Mouse (Mus musculus): ENCODE measurements around the gene Sertad3.
A peak's percentile ranks its signal among the peaks of the same experiment; 100 is the strongest.

Gene Sertad3

DNA sequence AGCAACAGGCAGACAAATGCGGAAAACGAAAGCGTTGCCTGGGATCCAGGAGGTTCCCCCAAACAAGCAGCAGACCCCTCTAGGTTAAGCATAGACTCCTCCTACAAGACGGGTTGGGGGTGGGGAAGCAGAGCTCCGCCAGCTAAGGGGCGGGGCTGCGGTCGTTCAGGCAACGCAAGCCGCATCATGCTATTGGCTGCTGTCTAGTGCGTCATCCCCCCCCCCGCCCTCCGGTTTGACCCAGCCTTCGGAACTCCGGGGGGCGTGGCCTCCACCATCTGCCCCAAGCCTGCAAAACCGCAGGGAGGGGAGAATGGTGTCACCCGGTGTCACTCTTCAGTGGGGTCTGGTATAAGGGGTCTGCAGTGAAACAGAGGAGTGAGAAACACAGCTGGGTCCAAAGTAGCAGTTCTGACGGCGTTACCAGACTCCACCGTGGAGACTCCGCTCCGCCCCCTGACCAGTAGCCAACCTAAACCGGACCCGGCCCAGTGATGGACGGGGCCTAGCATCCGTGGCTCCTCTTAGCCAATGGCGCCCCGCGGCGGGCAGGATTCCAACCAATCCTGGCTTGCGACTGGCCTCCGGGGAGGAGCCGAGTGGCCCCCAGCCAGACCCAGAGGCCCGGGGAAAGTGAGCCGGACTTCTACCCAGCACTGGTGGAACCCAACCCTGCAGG, at the start of gene Sertad3:
Gene Sertad3, plus strand, starts transcription at position 613 of the 679 bp plus-strand sequence.
- peak; percentile 97 for DNase-seq (ENCODE audit: low spot score in 2 of 2)

DNA sequence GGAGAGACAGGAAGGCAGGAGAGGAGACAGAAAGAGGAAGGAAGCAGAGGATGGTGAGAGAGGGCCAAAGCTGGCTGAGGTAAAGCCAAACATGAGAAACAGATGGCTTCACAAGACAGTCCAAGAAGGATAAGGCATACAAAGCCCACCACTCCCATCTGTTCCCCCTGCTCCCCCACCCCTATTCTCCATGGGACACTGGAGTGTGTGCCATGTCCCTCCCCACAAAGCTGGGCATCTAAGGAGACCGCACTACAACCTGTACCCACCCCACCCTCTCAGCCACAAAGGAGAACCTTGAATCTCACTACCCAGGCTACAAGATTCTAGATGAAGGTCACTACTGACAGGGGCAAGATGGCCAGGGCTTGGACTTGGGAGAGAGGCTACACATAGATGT, 46.2 kb upstream of the Sertad3 start:
- no peak for DNase-seq (ENCODE audit: low spot score in 2 of 2)

DNA sequence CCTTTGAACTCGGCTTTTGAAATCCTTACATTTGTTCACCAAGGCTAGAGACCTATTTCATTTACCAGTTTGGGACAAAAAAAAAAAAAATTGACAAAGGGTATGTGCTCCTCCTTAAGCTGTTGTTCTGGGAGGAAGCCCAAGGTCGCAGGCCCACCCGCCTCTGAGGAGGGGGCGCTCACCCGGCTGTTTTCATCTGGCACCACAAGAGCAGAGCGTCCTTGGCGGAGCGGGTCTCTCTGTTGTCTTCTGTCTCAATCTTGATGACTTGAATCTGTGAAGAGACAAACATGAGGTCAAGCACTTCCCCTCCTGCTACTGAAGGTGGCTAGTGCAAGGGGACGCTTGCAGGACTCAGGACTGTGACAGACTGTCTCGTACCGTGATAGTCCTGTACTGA, 45.6 kb upstream of the Sertad3 start:
- DNase-seq (ENCODE audit: low spot score in 2 of 2), result no peak

DNA sequence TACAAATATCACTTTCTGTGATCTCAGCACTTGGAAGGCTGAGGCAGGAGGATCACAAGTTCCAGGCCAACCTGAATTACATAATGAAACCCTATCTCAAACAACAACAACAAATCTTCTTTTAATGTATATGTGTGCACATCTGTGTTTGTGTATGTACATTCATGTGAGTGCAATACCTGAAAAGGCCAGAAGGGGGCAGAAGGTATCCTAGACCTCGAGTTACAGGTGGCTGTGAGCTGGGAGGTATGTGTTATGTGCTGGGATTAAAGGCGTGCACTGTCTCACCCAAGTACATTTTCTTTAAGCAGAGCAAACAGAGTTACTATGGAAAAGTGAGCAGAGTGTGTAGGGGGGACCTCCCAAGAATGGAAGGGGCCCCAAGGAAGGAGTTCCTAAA, 44.4 kb upstream of the Sertad3 start:
- no peak for DNase-seq (ENCODE audit: low spot score in 2 of 2)

DNA sequence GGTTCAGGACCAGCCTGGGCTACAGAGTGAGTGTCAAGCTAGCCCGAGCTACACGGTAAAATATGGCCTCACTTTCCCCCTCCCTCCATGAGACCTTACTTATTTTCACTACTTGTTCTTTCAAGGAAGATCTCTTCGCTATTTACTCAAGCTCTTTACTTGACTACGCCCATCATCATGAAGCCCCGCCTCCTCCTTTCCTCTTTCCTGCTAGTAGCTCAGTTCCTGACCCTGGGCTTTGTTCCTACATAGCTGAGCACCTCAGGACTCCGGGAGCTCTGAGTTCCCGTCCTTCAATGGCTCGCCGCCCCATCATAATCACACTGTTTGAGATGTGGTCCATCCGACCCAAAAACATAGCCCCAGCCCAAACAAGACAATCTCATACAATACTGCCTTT, 40.2 kb upstream of the Sertad3 start:
- DNase-seq (ENCODE audit: low spot score in 2 of 2), result no peak

DNA sequence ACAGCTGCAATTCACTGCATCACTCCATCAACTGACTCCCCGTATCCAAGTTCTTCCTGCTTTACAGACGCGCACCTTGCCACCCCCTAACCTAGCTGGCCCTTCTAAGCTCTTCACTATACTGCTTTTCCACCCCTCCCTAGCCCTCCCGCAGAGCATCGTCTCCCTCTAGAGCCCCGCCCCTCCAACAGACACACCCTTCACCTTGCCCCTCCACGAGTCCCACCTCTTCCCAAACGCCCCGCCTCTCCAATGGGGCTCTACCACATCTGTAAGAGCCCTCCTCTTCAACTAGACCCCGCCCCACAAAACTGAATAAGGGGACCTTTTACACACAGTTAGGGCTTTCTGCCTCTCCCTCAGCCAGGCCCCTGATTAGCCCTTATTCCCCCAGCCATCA, 39.8 kb upstream of the Sertad3 start:
- no peak for DNase-seq (ENCODE audit: low spot score in 2 of 2)

DNA sequence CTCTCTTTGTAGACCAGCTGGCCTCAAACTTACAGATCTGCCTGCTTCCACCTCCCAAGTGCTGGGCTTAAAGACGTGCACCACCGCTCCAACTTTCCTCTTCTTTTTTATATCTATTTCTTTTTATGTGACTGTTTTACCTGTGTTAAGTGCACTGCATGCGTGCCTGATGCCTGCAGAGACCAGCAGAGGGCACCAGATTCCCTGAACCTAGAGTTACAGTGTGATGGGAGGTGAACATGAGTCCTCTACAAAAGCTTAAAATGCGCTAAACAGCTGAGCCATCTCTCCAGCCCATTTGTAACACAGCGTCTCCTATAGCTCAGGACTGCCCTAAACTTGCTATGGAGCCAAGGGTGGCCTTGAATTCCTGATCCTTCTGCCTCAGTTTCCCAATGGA, 36.0 kb upstream of the Sertad3 start:
- DNase-seq (ENCODE audit: low spot score in 2 of 2), result no peak

DNA sequence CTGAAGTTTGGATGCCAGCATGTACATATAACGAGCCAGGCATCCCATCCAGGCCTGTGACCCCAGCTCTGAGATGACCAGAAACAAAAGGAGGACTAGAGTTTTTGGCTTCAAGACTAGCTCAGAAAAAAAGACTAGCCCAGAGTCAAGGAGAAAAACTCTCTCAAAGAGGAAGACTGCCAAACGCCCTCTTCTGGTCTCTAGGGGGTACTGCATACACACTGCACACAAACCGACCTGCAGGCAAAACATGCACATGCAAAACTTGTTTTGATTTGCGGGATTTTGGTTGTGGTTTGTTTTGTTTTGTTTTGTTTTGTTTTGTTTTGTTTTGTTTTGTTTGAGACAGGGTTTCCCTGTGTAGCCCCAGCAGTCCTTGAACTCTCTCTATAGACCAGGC, 33.6 kb upstream of the Sertad3 start:
- DNase-seq (ENCODE audit: low spot score in 2 of 2), result no peak

DNA sequence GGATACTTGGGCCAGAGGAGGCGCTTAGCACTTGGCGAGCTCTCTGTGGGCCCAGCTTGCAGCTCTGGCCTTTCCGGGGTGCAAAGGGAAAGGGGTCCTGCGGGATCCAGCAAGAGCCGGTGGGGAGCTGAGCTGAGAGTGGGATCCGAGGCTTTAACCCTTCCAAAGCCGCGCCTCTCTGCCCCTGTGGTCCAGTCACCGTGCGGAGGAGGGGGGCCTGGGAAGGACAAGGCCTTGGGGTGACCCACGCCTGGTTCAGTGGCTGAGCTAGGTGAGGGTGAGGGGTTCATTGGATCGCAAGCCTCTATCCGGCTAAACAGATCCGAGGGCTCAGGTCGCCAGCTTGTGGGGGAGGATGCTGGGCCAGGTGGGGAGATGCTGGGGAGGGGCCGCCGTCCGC, 27.5 kb upstream of the Sertad3 start:
- no peak for DNase-seq (ENCODE audit: low spot score in 2 of 2)

DNA sequence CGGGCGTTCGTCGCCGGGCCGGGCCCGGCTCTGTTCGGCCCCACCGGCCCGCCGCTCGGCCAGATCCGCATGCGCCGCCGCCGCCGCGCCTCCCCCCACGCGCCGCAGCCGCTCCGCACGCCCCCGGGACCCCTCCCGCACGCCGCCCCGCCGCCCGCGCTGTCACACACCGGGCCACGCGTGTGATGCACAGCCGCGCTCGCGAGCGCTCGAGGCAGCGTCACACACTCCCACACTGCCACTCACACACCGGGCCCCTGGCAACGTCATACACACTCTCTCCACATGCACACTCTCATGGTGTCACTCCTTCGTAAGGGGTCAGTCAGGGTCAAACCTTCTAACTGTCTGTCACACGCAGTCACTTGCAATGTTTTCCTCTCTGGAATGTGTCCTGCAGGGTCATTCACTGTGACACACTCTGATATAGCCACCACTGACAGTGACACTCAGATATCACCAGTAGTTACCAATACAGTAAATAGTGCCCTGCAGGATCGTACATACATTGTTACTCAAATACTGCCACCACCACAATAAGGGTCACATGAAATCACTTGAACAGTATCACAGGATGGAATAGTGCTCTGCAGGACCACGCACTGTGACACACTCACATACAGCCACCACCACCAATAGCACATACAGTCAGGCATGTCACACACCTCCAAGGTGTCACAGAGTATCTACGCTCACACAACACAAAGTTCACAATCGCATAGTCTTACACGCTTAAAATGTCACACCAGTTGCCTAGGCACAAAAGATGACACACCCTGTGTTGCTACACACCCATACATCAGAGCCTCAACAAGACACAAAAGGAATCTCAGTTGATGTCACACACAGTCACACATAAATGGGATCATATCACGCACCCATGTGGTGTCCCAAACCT, 26.8 kb upstream of the Sertad3 start:
- peak; percentile 38 to 62 for DNase-seq (ENCODE audit: low spot score in 2 of 2)

DNA sequence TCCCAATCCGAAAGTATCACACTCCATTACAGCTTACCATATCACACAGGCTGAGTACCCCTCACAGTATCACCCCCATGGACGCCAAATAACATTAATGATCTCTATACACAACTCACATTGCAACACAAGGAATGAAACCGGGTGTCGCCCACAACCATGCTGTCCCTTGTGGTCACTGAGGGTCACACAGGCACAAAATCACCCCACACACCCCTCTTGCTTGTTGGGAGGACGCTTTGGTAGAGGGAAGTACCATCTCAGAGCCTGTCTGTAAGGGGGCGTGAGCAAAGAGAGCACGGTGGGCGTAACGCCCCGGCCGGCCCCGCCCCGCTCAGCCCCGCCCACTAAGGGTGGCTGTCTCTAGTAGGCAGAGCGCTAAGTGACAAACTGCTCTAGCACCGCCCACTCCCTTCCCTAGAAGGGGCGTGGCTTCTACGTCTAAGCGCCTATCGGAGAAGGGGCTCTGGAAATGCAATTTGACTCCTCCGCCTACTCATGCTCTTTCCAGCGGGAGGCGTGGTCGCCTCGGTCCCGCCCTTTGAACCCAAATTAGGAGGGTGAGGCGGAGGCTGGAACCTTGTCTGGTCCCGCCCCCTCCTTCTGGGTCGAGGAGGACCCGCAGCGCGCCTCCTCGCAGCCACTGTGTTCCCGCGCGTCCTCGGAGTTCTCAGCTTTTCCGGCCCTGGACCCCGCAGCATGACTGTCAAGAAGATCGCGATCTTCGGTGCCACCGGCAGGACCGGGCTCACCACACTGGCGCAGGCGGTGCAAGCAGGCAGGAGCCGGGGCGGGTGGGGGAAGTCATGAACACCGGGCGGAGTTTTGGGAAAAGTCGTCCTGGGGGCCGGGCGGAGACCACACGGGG, 25.9 kb upstream of the Sertad3 start, which contains the start of the genes Sptbn4 and Blvrb:
Gene Sptbn4, minus strand, starts transcription at position 268 of the 868 bp plus-strand sequence.
Gene Blvrb, plus strand, starts transcription at position 560 of the 868 bp plus-strand sequence.
- peak; percentile 85 to 94 for DNase-seq (ENCODE audit: low spot score in 2 of 2)

DNA sequence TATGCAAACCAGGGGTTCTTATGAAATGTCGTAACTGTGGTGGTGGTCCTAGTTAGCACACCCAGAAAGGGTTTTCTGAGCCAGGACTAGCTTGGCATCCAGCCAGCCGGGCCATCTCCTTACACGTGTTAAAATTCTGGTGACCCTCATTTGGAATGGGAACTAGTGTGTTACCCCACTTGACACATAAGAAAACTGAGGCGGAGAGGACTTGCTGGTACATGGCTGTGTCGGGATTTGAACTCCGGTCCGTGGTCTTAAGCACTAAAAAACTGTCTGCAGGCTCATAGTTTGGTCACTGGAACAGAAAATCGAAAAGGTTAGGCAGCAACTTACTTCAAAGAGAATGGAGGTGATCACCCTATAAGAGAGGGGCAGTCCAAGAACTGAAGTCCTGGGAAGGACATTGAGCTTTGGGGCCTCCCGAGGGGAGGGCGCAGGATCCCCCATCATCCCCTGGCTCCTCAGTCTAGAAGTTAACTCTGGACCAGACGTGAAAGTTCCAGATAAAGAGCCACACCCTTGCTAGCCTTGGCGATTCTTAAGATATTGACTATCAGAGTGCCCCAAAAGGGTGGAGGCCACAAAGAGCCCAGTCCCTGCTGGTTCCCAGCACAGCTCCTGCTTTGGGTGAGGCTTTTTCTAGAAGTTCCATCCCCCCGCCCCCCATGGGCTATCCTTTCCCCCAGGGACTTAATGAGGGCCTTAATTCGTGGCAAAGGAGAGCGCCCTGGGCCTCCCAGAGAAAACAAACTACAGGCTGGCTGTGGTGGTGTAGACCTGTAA, 25.0 kb upstream of the Sertad3 start:
- no peak for DNase-seq (ENCODE audit: low spot score in 2 of 2)

DNA sequence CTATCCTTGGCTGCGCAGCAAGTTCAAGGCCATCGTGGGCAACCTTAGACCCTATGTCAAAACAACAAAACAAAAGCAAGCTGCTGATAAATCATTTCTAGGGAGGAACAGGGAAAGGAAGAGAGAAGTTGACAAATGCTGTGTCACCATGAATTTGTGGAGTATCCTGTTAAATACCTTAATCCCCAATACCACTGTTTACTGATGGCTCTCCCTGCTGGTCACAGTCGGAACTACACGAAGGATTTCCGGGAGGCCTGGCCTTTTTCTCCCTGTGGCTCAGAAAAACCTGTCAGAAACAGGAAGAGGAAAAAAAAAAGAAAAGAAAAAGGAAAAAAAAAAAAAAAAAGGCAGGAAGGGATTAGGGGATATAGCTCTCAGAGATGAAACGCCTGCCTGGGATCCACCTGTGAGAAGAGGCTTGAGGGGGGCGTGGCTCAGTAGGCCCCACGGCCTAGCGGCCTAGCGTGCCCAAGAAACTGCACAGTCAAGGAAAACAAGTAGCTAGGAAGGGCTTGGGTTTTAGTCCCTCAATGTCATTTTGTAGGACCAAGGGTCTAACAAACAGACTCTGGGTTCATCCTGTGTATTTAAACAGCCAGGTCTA, 24.2 kb upstream of the Sertad3 start:
- DNase-seq (ENCODE audit: low spot score in 2 of 2), result peak; percentile 54 to 57

DNA sequence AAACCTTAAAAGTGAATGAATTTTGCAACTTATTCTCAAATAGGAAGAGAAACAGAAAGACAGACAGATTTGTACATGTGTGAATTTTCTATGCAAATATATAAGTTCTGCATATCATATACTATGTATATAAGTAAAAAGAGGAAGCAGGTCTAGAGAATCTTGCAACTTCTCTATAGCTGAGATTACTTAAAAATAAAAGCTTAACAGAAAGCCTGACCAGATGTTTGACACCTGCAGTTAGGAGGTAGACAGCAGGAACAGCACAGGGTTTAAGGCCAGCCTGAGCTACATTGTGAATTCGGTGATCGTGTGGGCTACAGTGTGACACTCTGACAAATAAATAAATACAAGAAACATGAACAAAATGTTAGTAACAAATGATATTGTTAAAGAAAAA, 22.2 kb upstream of the Sertad3 start:
- no peak for DNase-seq (ENCODE audit: low spot score in 2 of 2)

DNA sequence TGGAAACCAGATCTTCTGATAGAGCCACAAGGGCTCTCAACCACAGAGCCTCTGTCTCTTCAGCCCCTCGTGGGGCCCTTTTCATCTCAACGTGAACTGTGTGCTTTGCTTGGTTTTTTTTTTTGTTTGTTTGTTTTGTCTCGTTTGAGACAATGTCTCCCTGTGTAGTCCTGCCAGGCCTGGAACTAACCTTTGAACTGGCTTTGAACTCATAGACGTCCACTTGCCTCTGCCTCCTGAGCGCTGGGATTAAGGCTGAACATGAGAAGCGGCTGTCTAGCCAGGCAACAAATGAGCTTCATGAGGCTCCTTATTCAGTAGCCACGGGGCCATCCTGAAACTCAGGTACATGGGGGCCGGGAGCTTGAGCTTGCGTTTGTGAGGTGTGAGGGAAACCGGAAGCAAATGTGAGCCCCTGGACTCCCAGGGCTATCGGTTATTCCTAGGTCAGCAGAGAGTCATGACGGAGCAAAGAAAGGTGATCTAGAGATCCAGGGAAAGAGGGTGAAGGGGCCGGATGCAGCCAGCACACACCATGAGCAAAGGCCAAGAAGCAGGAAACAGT, 21.3 kb upstream of the Sertad3 start:
- DNase-seq (ENCODE audit: low spot score in 2 of 2), result no peak

DNA sequence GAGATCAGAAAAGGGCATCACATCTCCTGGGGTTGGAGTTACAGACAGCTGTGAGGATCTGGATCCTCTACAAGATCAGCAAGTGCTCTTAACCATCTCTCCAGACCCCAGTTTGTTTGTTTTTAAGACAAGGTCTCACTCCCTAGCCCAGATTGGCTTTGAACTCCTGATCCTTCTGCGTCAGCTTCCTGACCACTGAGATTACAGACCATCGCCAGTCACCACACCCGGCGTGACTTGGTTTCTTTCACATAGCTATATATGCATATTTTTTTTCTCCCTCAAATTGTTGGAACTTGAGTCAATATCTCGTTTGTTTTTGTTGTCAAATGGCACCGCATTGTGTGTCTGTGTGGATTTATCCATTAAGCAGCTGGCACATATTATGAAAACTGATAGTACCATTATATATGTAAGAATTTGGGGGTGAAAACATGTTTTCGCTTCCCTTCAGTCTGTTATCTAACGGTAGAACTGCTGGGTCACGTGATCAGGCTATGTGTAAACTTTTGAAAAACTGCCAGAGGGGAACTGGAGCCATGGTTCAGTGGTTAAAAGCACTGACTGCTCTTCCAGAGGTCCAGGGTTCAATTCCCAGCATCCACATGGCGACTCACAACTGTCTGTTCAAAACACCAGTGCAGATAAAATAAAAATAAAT, 19.0 kb upstream of the Sertad3 start:
- DNase-seq (ENCODE audit: low spot score in 2 of 2), result no peak

DNA sequence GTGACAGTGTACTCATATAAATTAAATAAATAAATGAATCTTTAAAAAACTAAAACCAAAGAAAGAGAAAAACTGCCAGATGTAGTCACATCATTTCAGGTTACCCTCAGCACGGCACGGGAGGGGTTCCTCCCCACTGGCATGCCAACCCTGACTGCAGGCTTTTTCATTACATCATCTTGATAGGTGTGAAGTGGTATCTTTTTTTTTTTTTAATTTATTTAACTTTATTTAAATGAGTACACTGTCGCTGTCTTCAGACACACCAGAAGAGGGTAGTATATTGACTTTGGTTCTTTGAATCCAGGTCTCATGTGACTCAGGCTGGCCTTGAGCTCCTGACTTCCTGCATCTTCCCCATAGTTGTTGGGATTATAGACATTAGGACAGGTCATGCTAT, 18.3 kb upstream of the Sertad3 start:
- DNase-seq (ENCODE audit: low spot score in 2 of 2), result no peak

DNA sequence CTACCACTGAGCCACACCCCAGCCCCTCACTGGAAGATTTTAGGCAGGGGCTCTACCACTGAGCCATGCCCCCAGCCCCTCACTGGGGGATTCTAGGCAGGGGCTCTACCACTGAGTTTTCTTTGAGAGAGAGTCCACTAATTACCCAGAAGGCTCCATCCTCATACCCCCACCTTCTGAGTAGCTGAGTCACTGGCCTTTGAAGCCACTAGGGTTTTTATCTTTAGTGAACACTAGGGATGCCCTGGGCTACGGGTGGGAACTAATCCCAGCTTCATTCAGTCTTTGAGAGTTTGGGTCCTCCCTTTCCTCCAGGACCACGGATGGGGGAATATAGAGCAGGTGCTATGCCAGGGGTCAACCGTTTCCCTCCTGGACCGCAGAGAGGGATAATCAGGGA, 15.0 kb upstream of the Sertad3 start:
- no peak for DNase-seq (ENCODE audit: low spot score in 2 of 2)

DNA sequence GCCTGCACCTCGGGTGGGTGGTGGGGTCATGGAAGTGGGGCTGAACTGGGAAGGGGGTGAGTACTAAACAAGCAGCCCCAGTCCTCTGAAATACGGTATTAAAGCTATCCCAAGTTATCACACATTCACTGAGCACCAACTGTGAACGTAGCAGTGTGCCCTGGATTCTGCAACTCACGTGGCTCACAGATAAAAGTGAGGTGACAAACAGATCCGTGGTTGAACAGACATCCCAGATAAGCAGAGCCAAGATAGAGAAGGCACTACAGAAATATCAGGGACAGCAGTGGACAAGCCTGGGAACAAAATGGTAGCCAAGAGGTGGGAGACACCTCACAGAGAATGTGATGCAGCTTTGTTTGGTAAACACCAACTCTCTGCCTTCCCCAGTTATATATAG, 13.9 kb upstream of the Sertad3 start:
- no peak for DNase-seq (ENCODE audit: low spot score in 2 of 2)

DNA sequence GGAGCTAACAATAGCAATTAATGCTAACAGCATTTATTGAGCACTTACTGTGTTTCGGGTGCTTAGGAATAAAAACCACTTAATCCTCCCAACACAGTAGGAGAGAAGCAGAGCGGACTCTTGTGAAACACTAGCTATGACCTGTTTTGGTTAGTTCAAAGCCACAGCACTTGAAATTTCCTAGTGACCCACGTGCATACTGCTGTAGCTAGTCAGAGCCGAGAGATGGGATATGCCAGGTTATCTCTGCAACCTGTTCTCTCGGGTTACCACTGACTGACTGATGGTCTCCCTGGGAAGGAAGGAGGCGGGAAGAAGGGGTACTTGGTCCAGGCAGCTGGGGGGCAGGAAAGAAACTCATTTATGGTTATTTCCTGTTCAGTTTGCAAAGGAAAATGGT, 13.1 kb upstream of the Sertad3 start:
- no peak for DNase-seq (ENCODE audit: low spot score in 2 of 2)
